Mouse (Mus musculus) gastrocnemius, postnatal 36 days (tissue): Measurements from ENCODE around the gene 3110082I17Rik. TPM values are rescaled to one million over a fixed set of nuclear protein-coding genes. Genes with fewer than 3 reads are reported as not detected.
"Not testable (repeated sequence)": the region's sequence is repeated elsewhere in the genome, so short reads cannot be mapped to it uniquely, and the experiment has no call there.

Source experiments
- DNase-seq, 2 experiments: peaks; one replicate each; pipeline ENCODE4 v3.0.0; 2022
- intact Hi-C: fragments of 180-260 bp; cut with DNase I; formaldehyde crosslinking; loops from one replicate; pipeline ENCODE4 v1.15.1; 2025
- total RNA-seq, 2 experiments: library from RNA; stranded (reverse); gene quantifications; 2 replicates each; pipeline ENCODE4 v1.2.3; 2021

Gene 3110082I17Rik
- total RNA-seq, 2 experiments from 2014 or later = 6.1 to 9.2 TPM

GRCm38 (mm10) chr5:139335634-139336033, 124.7 kb downstream of the 3110082I17Rik start:
- no peak for DNase-seq
- intact Hi-C loops = no loop called here

GRCm38 (mm10) chr5:139334394-139334793, 125.9 kb downstream of the 3110082I17Rik start:
- intact Hi-C loops, DNase-seq: not testable (repeated sequence)

GRCm38 (mm10) chr5:139333301-139334013, 126.9 kb downstream of the 3110082I17Rik start:
- DNase-seq = no peak
- intact Hi-C loops = no loop called here

DNA sequence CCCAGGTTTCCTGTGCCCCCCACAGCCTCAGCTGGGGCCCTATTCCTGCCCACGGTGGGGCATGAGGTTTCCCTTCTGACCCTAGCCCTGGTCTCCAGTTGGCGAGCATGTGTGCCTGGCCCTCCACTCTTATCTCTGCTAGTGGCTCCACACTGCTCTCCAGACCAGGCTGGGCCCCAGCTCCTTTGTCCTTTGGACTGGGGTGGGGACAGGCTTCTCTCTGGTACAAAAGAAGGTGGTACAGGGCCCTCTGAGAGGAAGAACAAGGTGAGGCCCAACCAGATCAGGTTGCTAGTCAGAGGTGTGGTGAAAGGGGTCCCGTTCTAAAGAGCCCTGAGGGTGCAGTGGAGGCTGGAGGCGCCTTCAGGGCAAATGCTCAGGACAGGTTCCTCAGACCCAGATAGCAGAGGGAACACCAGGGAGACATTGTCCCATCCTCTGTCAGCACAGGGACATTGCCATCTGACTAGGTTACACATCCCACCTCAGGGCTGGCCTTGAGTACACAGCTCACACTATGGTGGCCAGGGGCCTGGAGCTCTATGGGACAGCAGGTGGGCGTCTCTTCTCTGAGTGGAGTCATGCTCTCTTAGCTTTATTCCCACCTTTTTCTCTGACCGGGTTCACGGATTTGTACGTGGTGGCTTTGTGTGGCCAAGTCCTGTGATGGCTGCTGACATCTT, 127.6 kb downstream of the 3110082I17Rik start:
- DNase-seq = no peak
- intact Hi-C loops = loop anchor here (1.0 kb wide), 1 partner anchor 23 kb away; no protein-coding TSS in a partner anchor

GRCm38 (mm10) chr5:139331742-139332141, 128.6 kb downstream of the 3110082I17Rik start:
- DNase-seq = peak; percentile 72 to 84
- intact Hi-C loops = loop anchor here (1.0 kb wide), 1 partner anchor 24 kb away; no protein-coding TSS in a partner anchor

GRCm38 (mm10) chr5:139330766-139331165, 129.6 kb downstream of the 3110082I17Rik start:
- intact Hi-C loops = no loop called here
- no peak for DNase-seq

GRCm38 (mm10) chr5:139327634-139328020, 132.7 kb downstream of the 3110082I17Rik start:
- intact Hi-C loops = loop anchor here (10.0 kb wide), 1 partner anchor 143 kb away; no protein-coding TSS in a partner anchor
- DNase-seq = no peak

DNA sequence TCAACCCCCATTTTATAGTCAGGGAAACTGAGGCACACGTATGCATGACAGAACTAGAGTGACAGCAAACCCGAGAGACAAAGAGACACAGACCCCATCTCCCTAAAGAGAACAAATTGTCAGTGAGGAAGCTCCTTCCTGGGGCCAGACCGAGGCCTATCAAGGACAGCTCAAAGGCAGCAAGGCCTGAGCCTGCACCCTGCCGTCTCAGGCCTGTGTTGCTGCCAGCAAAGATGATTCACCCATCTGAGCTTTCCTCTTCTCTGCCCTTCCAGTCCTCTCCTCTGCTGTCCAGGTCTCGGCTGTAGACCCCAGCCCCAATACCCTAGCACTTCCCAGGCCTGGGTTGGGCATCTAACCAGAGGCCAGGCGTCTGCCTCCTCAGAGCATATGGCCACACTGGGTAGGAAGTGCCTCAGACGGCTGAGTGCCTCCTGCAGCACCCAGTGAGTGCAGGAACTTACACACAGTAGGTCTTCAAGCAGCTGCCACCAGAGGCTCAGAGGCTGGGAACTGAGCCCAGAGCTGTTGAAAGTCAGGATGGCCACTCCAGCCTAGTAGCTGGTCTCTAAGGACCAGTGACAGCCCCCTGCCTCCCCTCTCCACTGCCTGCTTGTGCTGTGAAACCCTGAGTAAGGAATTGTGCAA, 133.2 kb downstream of the 3110082I17Rik start:
- intact Hi-C loops = loop anchor here (10.0 kb wide), 1 partner anchor 142 kb away; no protein-coding TSS in a partner anchor
- no peak for DNase-seq

- intact Hi-C loops = loop anchor here (10.0 kb wide), 1 partner anchor 141 kb away; no protein-coding TSS in a partner anchor
- DNase-seq = no peak
Measured at GRCm38 (mm10) chr5:139326111-139326696, 134.1 kb downstream of the 3110082I17Rik start.

DNA sequence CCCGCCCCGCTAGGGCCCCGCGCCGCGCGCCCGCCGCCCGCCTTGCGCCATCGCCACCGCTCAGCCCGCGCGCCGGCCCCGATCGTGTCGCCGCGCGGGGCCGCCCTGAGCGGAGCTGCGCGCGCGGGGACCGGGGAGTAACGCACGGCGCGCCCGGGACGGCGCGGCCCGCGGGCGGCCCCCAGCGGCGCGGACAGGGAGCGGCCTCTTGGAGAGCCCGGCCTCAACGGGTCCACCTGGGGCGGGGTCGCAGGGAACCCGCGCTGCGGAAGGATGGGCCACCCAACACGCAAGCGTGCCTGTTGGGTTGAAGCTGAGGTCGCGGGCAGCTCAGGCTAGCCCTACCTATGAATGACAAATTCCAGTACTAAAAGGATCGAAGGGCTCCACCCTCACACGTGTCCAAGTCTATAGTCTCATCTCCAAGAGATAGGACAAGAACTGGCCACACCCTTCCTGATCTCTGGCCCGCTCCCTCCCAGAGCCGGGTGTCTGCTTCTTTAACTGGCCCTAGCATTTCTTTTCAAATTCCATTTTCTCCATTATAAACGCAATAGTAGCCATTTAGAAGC, 134.8 kb downstream of the 3110082I17Rik start, which contains the start of gene Adap1:
TSS of gene Adap1 (minus strand) at position 228 of the 572 bp plus-strand sequence.
- intact Hi-C loops = loop anchor here (2.0 to 10.0 kb wide), 2 partner anchors 45 to 141 kb away; no protein-coding TSS in a partner anchor

GRCm38 (mm10) chr5:139324691-139325394, 135.5 kb downstream of the 3110082I17Rik start:
- intact Hi-C loops = loop anchor here (2.0 to 10.0 kb wide), 2 partner anchors 44 to 140 kb away; no protein-coding TSS in a partner anchor
- DNase-seq = no peak

More for the DNA sequence above, 134.8 kb downstream of the 3110082I17Rik start, which contains the start of gene Adap1:
- DNase-seq = peak in 1 of 2 experiments; percentile 30

- intact Hi-C loops = loop anchor here (2.0 to 10.0 kb wide), 2 partner anchors 43 to 139 kb away; no protein-coding TSS in a partner anchor
- no peak for DNase-seq
Measured at GRCm38 (mm10) chr5:139324045-139324491, 136.3 kb downstream of the 3110082I17Rik start.

DNA sequence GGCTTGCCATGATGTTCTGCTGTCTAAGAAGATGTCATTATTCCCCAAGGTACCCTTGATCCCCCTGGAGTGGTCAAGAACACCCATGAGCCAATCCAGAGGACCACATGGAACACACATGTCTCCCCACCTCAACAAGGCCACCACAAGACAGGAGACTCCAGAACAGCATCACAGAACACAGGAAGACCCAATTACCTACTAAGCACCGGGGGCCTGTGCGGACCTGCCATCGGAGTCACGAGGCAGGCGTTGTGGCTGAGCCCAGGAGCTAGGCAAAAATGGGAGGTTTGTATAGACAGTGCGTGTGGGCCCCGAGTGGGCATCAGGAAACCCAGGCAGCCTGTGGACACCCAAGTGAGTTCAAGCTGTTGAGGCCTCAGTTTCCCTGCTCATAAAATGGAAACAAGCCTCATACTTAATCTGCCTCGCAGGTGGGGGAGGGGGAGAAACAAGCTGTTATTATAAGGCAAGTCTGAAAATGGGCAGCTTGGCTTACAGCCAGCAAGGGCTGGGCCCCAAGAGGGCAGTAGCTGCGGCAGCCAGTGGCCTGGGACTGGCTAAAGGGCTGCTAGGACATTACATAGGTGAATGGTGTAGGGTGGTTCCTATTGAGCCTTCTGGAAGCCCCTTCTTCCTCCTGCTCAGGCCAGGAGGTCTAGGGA, 136.9 kb downstream of the 3110082I17Rik start:
- DNase-seq = no peak
- intact Hi-C loops = loop anchor here (10.0 kb wide), 1 partner anchor 139 kb away; no protein-coding TSS in a partner anchor

GRCm38 (mm10) chr5:139321331-139321730, 139.0 kb downstream of the 3110082I17Rik start:
- intact Hi-C loops = loop anchor here (10.0 kb wide), 1 partner anchor 137 kb away; no protein-coding TSS in a partner anchor

GRCm38 (mm10) chr5:139320424-139320823, 139.9 kb downstream of the 3110082I17Rik start:
- no peak for DNase-seq
- intact Hi-C loops = loop anchor here (10.0 kb wide), 1 partner anchor 136 kb away; no protein-coding TSS in a partner anchor

More at GRCm38 (mm10) chr5:139321331-139321730, 139.0 kb downstream of the 3110082I17Rik start:
- DNase-seq = no peak

- no peak for DNase-seq
- intact Hi-C loops = no loop called here
Measured at GRCm38 (mm10) chr5:139317751-139318504, 142.4 kb downstream of the 3110082I17Rik start.

GRCm38 (mm10) chr5:139316982-139317675, 143.2 kb downstream of the 3110082I17Rik start:
- no peak for DNase-seq
- intact Hi-C loops = no loop called here
